Mouse (Mus musculus): ENCODE results near the gene Clec2e.

Clec2e gene

GRCm38 (mm10) chr6:129065407-129065806 is 35.3 kb downstream of the Clec2e start:
- DNase-seq (ENCODE audit: extremely low read depth, low read depth, low spot score) = no peak

DNA sequence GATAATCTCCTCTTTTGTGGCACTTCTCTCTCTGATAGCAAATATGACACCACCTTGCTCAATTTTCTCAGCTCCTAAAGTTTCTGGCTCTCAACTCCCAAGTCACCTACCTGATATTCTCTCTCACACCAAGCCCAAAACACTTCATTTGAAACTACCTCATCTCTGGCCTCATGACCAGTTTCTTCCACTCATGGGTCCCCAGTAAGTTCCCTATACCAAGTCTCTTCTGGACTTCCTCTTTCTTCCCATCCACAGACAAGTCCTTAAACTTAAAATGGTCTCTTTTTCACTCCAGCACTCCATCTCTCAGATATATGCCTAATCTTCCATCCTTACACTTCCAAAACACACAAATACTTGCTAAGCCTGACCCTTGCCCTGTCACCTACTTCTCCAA is 42.7 kb downstream of the Clec2e start:
- no peak for DNase-seq (ENCODE audit: extremely low read depth, low read depth, low spot score)

- DNase-seq (ENCODE audit: extremely low read depth, low read depth, low spot score) = no peak
Measured at GRCm38 (mm10) chr6:129056237-129056636, 44.5 kb downstream of the Clec2e start.

- no peak for DNase-seq (ENCODE audit: extremely low read depth, low read depth, low spot score)
Measured at GRCm38 (mm10) chr6:129051731-129052130, 49.0 kb downstream of the Clec2e start.

DNA sequence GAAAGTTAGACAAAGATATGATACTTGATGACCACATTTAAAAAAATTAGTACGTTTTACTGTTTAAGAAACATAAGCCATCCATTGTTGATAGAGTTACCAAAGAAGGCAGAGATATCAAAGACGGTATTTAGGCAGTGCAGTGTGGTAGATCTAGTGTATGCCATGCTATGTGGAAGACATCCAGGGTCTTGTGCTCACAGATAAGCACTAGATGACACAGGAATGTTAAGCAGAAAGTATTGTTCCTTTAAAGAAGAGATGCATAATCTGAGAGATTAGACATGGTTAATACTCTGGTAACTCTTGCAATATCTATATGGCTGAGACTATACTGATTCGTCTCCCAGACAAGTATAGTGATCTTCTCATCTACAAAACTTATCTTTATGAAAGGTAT is 49.6 kb downstream of the Clec2e start:
- DNase-seq (ENCODE audit: extremely low read depth, low read depth, low spot score) = no peak

DNA sequence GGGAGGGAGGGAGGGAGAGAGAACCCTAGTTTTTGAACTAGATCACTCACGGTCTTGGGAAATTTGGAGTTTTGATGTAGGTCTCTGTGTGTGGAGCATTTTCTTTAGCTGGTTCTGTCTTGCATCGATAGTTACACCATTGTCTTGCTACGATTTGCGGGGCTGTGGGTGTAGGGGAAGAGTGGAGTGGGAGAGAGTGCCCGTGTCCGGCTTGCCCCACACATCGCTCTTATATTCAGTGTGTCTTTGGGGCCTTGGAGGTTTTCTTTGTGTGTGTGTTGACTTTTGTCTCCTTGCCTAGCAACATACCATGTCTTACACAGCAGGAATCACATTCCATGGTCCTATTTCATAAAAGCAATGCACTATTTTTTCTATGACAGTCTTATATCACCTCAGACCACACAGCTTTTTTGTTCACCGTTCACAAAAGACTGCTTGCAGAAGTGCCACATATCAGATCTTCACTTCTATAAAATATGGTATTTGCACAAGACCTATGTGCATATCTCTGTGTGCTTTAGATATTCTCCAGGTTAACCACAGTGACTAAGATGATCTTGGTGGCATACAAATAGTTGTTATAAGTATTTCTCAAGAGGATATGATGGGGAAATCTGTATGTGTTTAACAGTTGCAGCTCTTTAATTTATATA is 51.0 kb downstream of the Clec2e start:
- DNase-seq (ENCODE audit: extremely low read depth, low read depth, low spot score) = no peak

DNA sequence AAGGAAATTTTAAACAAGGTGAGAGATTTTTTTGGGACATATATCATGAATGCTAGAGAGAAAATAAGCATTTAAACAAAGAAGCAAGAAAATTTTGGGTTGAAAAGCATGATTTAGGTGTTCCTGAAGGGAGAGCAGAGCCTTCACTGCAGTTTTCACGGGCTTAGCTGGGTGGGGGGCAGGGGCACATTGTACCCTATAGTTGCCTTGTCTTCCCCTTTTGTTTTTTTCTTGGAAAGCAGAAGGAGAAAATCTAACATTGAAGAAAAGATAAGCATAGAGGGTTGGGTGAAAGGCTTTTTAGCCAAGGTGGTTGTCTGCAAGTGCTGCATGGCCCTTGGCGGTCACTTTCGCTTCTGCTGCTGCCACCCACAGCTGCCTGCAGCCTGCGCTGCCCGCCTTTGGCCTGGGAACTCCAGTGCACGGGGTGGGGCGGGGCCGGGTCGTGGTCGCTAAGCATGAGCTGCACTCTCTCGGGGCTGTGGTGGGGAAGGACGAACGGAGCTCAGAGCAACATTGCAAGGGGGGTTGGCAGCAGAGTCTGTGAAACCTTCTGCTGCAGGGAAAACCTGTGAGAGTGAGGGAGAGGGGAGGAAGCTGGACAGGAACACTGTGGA is 51.7 kb downstream of the Clec2e start:
- DNase-seq (ENCODE audit: extremely low read depth, low read depth, low spot score) = no peak

- no peak for DNase-seq (ENCODE audit: extremely low read depth, low read depth, low spot score)
Measured at GRCm38 (mm10) chr6:129048381-129048780, 52.3 kb downstream of the Clec2e start.

- DNase-seq (ENCODE audit: extremely low read depth, low read depth, low spot score) = no peak
Measured at GRCm38 (mm10) chr6:129045601-129046000, 55.1 kb downstream of the Clec2e start, which contains the start of gene Klrb1f. Gene Klrb1f (plus strand): TSS chr6:129045901.

DNA sequence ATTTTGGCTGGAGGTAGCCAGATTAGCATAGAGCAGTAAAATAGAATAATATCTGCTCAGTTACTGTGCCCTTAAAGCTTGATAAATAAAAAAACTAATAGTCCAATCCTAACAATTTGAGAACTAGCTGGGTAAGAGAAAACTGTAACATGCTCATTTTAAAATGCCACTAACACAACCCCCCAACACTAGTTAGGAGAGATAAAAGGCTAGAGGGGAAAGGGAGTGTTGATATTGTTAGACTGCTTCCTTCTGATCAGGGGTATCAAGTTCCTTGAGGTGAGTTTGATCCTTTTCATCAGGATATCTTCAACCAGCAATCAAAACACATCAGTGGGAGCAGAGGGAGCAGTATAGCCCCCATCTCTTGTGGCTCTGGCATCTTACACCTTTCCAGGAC is 58.2 kb downstream of the Clec2e start:
- DNase-seq (ENCODE audit: extremely low read depth, low read depth, low spot score) = no peak
